Mouse (Mus musculus) MEL (cell line): ENCODE measurements around the gene Sppl3. TPM values are rescaled to one million over a fixed set of nuclear protein-coding genes. Genes with fewer than 3 reads are reported as not detected.
"Not testable (repeated sequence)": the region's sequence is repeated elsewhere in the genome, so short reads cannot be mapped to it uniquely, and the experiment has no call there.

Experiments used
- DNase-seq: peaks from one replicate; pipeline ENCODE4 v3.0.0; 2011; ENCODE audit warnings: low read depth, low spot score
- H3K27ac ChIP-seq: 2 replicates; pipeline ENCODE4 v1.5.1; 2012; ENCODE audit warnings: low read depth, mild to moderate bottlenecking, control low read depth, low read length, moderate library complexity; ENCODE audit not compliant: control insufficient read depth
- H3K27me3 ChIP-seq, 2 experiments: fragments of 150-350 bp in 1 of 2; sonication (generic) in 1 of 2; 2 replicates each; pipeline ENCODE4 v1.6.1; 2012; ENCODE audit warnings: low read length in 2 of 2, mild to moderate bottlenecking in 2 of 2, improper control_type of control experiment in 1 of 2, moderate library complexity in 1 of 2; ENCODE audit not compliant: insufficient read depth in 2 of 2, control insufficient read depth in 1 of 2
- H3K36me3 ChIP-seq, 2 experiments: 2 replicates each; pipeline ENCODE4 v1.6.1; 2012 to 2014; ENCODE audit warnings: low read length in 2 of 2, improper control_type of control experiment in 1 of 2, inconsistent platforms in 1 of 2, mild to moderate bottlenecking in 1 of 2; ENCODE audit not compliant: insufficient read depth in 2 of 2, control insufficient read depth in 1 of 2
- H3K4me1 ChIP-seq, 2 experiments: fragments of 150-350 bp in 1 of 2; sonication (generic) in 1 of 2; 2 replicates each; pipeline ENCODE4 v1.6.1; 2012; ENCODE audit warnings: low read length in 2 of 2, improper control_type of control experiment in 1 of 2, mild to moderate bottlenecking in 1 of 2; ENCODE audit not compliant: insufficient read depth in 2 of 2, control insufficient read depth in 1 of 2
- H3K4me3 ChIP-seq, 2 experiments: fragments of 150-350 bp in 1 of 2; sonication (generic) in 1 of 2; 2 replicates each; pipeline ENCODE4 v1.5.1; 2012; ENCODE audit warnings: low read depth in 2 of 2, low read length in 2 of 2, mild to moderate bottlenecking in 2 of 2, moderate library complexity in 2 of 2, control low read depth in 1 of 2, improper control_type of control experiment in 1 of 2; ENCODE audit not compliant: control insufficient read depth in 1 of 2, insufficient read depth in 1 of 2
- H3K79me2 ChIP-seq: 2 replicates; pipeline ENCODE4 v1.6.1; 2012; ENCODE audit warnings: mild to moderate bottlenecking, low read length, moderate library complexity; ENCODE audit not compliant: control insufficient read depth, poor library complexity, insufficient read depth
- H3K9ac ChIP-seq: 2 replicates; pipeline ENCODE4 v1.6.1; 2012; ENCODE audit warnings: low read depth, mild to moderate bottlenecking, control low read depth, low read length, moderate library complexity; ENCODE audit not compliant: control insufficient read depth, poor library complexity, severe bottlenecking
- H3K9me3 ChIP-seq: fragments of 150-350 bp; sonication (generic); replicated peaks from 2 replicates; pipeline ENCODE4 v1.6.1; 2012; ENCODE audit warnings: mild to moderate bottlenecking, low read length, improper control_type of control experiment, moderate library complexity; ENCODE audit not compliant: insufficient read depth
- BHLHE40 ChIP-seq: IDR thresholded peaks from 2 replicates; pipeline ENCODE4 v1.6.1; 2012; ENCODE audit warnings: low read depth, mild to moderate bottlenecking, inconsistent platforms, low read length, improper control_type of control experiment, borderline replicate concordance
- CTCF ChIP-seq, 3 experiments: IDR thresholded peaks in 2 of 3; conservative IDR thresholded peaks in 1 of 3; 2 replicates each; pipeline ENCODE4 v1.5.1; 2011 to 2012; ENCODE audit warnings: low read length in 3 of 3, low read depth in 2 of 3, mild to moderate bottlenecking in 2 of 3, improper control_type of control experiment in 1 of 3, inconsistent platforms in 1 of 3, mixed read lengths in 1 of 3, moderate library complexity in 1 of 3; ENCODE audit not compliant: control insufficient read depth in 1 of 3, insufficient read depth in 1 of 3, poor library complexity in 1 of 3, severe bottlenecking in 1 of 3
- E2F4 ChIP-seq: IDR thresholded peaks from 2 replicates; pipeline ENCODE4 v1.6.1; 2011; ENCODE audit warnings: low read depth, low read length, improper control_type of control experiment, borderline replicate concordance
- EP300 ChIP-seq, 2 experiments: IDR thresholded peaks; 2 replicates each; pipeline ENCODE4 v1.6.1; 2011; ENCODE audit warnings: improper control_type of control experiment in 2 of 2, low read length in 2 of 2, low read depth in 1 of 2, mild to moderate bottlenecking in 1 of 2
- ETS1 ChIP-seq: IDR thresholded peaks from 2 replicates; pipeline ENCODE4 v1.6.1; 2012; ENCODE audit warnings: low read depth, mild to moderate bottlenecking, inconsistent platforms, low read length, improper control_type of control experiment, moderate library complexity
- GATA1 ChIP-seq: IDR thresholded peaks from 2 replicates; pipeline ENCODE4 v1.6.1; 2011; ENCODE audit warnings: low read depth, low read length, improper control_type of control experiment
- HCFC1 ChIP-seq: IDR thresholded peaks from 2 replicates; pipeline ENCODE4 v1.6.1; 2012; ENCODE audit warnings: low read depth, mild to moderate bottlenecking, inconsistent platforms, low read length, improper control_type of control experiment, moderate library complexity
- JUND ChIP-seq: IDR thresholded peaks from 2 replicates; pipeline ENCODE4 v1.6.1; 2011; ENCODE audit warnings: low read depth, mild to moderate bottlenecking, improper control_type of control experiment, low read length
- MAX ChIP-seq: IDR thresholded peaks from 2 replicates; pipeline ENCODE4 v1.6.1; 2011; ENCODE audit warnings: low read length, improper control_type of control experiment
- MAZ ChIP-seq: IDR thresholded peaks from 2 replicates; pipeline ENCODE4 v1.6.1; 2012; ENCODE audit warnings: low read depth, mild to moderate bottlenecking, inconsistent platforms, low read length, improper control_type of control experiment
- MEF2A ChIP-seq: IDR thresholded peaks from 2 replicates; pipeline ENCODE4 v1.6.1; 2014; ENCODE audit warnings: low read depth, mild to moderate bottlenecking, inconsistent platforms, low read length, improper control_type of control experiment; ENCODE audit not compliant: poor library complexity, insufficient replicate concordance, severe bottlenecking; ENCODE audit errors: extremely low read depth
- MXI1 ChIP-seq: IDR thresholded peaks from 2 replicates; pipeline ENCODE4 v1.6.1; 2011; ENCODE audit warnings: mild to moderate bottlenecking, low read depth, low read length, improper control_type of control experiment
- POLR2A ChIP-seq, 2 experiments: IDR thresholded peaks; 2 replicates each; pipeline ENCODE4 v1.6.1; 2011 to 2012; ENCODE audit warnings: low read length in 2 of 2, mild to moderate bottlenecking in 2 of 2, control low read depth in 1 of 2, improper control_type of control experiment in 1 of 2, low read depth in 1 of 2, moderate library complexity in 1 of 2; ENCODE audit not compliant: control insufficient read depth in 1 of 2, insufficient read depth in 1 of 2, poor library complexity in 1 of 2
- RCOR1 ChIP-seq: IDR thresholded peaks from 2 replicates; pipeline ENCODE4 v1.6.1; 2012; ENCODE audit warnings: low read depth, mild to moderate bottlenecking, inconsistent platforms, low read length, improper control_type of control experiment
- SMC3 ChIP-seq: IDR thresholded peaks from 2 replicates; pipeline ENCODE4 v1.6.1; 2011; ENCODE audit warnings: low read depth, low read length, improper control_type of control experiment
- TAL1 ChIP-seq: IDR thresholded peaks from 2 replicates; pipeline ENCODE4 v1.6.1; 2012; ENCODE audit warnings: mild to moderate bottlenecking, inconsistent platforms, low read length, moderate library complexity, mixed read lengths
- TCF12 ChIP-seq: IDR thresholded peaks from 2 replicates; pipeline ENCODE4 v1.6.1; 2014; ENCODE audit warnings: low read depth, mild to moderate bottlenecking, inconsistent platforms, low read length, improper control_type of control experiment, moderate library complexity
- UBTF ChIP-seq: IDR thresholded peaks from 2 replicates; pipeline ENCODE4 v1.6.1; 2012; ENCODE audit warnings: low read depth, mild to moderate bottlenecking, inconsistent platforms, low read length, improper control_type of control experiment, moderate library complexity, borderline replicate concordance; ENCODE audit not compliant: insufficient read depth
- USF1 ChIP-seq: IDR thresholded peaks from 2 replicates; pipeline ENCODE4 v1.6.1; 2014; ENCODE audit warnings: low read depth, mild to moderate bottlenecking, inconsistent platforms, low read length, improper control_type of control experiment, moderate library complexity
- polyA plus RNA-seq, 2 experiments: library from polyadenylated mRNA; stranded (reverse) in 1 of 2; unstranded in 1 of 2; fragments of >175 nt in 1 of 2; fragments of >200 nt in 1 of 2; gene quantifications; 2 replicates each; pipeline versions ENCODE4 v1.2.1 to v1.2.4; 2012; ENCODE audit warnings: low replicate concordance in 2 of 2, low read depth in 1 of 2; ENCODE audit not compliant: insufficient read length in 2 of 2, insufficient read depth in 1 of 2, missing spikeins in 1 of 2
- total RNA-seq: library from RNA; depleted of rRNA; stranded (reverse); fragments of 300-350 nt; gene quantifications from 2 replicates; pipeline ENCODE4 v1.2.3, GENCODE M21; 2012

Gene Sppl3
- total and polyA plus RNA-seq, 3 experiments: 25.8 to 50.9 TPM; not detected in 1

DNA sequence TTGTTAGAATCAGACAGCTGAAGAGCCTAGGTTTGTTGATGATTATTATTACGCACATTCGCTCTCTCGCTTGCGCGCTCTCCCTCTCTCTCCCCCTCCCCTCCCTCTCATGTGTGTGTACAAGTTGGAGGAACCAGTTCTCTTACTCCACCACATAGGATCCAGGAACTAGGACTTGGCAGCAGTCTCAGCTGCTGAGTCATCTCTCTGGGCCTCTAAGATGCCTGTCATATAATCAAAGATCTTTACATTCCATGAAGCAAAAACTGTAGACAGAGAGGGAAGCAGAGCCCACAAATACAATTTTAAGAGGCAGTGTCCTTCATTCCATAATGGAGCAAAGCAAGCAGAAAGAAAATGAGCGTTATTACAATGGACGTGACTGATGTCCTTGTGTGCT, 61.2 kb downstream of the Sppl3 start (continued):
- no peak; a peak in 1 of 4 replicates for TF ChIP-seq POLR2A (IDR thresholded peaks at IDR 0.05; ENCODE audit: control insufficient read depth in 1 of 2, insufficient read depth in 1 of 2, low read depth in 1 of 2, low read length in 2 of 2, poor library complexity in 1 of 2)
- TF ChIP-seq EP300 (IDR thresholded peaks at IDR 0.05; ENCODE audit: low read depth in 1 of 2, low read length in 2 of 2): peak; percentile 88 to 93

- not testable (repeated sequence) for DNase-seq, H3K9me3 ChIP-seq, H3K9ac ChIP-seq, H3K27me3 ChIP-seq, H3K4me3 ChIP-seq
- peaks cover 14% of the 10 kb centered on the region for H3K79me2 ChIP-seq
- 0 out of 2 replicates have a peak, but pooled peaks have one; percentile 11 for TF ChIP-seq GATA1
- peak; percentile 75 for TF ChIP-seq TAL1
- TF ChIP-seq EP300 (IDR thresholded peaks at IDR 0.05; ENCODE audit: low read depth in 1 of 2, low read length in 2 of 2): peak; percentile 38 to 39; a peak in 1 of 4 replicates
- peak; percentile 49; the same call in 1 of the 2 replicates for TF ChIP-seq TCF12
- H3K4me1 ChIP-seq: peaks cover 29 to 63% of the 10 kb centered on the region in 2 experiments
- peaks cover 0 to 65% of the 10 kb centered on the region in 2 experiments; a peak in 3 of 4 replicates for H3K36me3 ChIP-seq
- peak overlapping the region; percentile 97 for H3K27ac ChIP-seq
Measured at GRCm38 (mm10) chr5:115073306-115073705, 62.4 kb downstream of the Sppl3 start.

DNA sequence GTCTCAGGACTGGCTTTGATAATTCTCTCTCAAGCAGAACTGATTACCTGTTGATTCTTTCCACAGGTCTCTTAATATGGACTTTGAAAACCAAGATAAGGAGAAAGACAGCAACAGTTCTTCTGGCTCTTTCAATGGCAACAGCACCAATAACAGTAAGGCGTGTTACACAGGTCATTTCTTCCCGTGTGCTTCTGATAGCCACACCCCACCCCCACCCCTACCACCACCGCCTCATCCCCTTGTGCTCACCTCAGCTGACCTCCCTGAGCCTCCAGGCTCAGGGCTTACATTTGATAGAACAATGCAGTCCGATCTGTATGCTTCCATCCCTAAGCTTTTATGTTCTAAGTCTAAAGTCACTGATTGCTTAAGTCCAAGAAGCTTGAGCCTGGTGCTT, 63.8 kb downstream of the Sppl3 start:
- Histone ChIP-seq H3K9ac (no peak overlapping the region), H3K4me3 (no peak overlapping the region), H3K4me1 (peaks cover 23 to 51% of the 10 kb centered on the region in 2 experiments), H3K27ac (peak overlapping the region; percentile 83; the same call in 1 of the 2 replicates), H3K27me3 (no peaks in the 10 kb centered on the region), H3K36me3 (peaks cover 0 to 54% of the 10 kb centered on the region in 2 experiments; a peak in 3 of 4 replicates), H3K79me2 (peaks cover 9% of the 10 kb centered on the region), H3K9me3 (no peaks in the 10 kb centered on the region)
- TF ChIP-seq GATA1 (peak; percentile 21; the same call in 1 of the 2 replicates), SMC3 (no peak)
- no peak for DNase-seq

DNA sequence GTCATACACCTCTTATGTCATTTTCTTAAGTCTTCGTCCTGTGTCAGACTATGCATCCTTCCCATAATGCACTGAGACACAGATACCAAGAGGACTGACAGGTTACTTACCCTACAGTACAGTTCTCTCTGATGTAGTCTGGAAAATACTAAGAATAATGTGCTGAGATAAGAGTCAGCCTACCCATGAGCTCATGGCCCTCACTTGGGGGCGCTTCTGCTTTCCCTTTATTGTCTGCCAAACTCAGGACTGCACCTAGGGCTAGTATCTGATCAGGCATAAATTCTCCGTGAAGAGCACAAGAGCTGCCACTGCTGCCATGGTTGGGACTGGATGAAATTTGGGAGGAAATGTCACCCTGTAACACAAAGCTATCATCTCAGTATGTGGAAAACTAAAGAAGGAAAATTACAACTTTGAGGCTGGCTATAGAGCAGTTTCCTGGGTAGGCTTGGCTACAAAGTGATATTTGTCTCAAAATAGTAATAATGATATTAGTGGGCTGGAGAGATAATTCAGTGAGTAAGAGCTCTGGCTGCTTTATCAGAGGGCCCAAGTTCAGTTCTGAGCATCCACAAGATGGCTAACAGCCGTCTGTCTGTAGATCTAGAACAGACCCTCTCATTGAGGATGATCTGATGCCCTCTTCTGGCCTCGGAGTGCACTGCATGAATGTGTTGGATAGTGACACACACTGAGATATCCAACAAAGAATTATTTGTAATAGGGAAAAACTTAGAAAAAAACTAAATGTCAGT, 65.4 kb downstream of the Sppl3 start:
- Histone ChIP-seq H3K27ac (peak overlapping the region; percentile 83), H3K27me3 (no peaks in the 10 kb centered on the region), H3K4me3 (no peak overlapping the region), H3K9me3 (no peaks in the 10 kb centered on the region), H3K36me3 (peaks cover 0 to 43% of the 10 kb centered on the region in 2 experiments; a peak in 3 of 4 replicates), H3K79me2 (peaks cover 8% of the 10 kb centered on the region), H3K9ac (peak overlapping the region; percentile 8; the same call in 1 of the 2 replicates), H3K4me1 (peaks cover 16 to 41% of the 10 kb centered on the region in 2 experiments)
- DNase-seq: peak; percentile 90
- TF ChIP-seq USF1: no peak
- TF ChIP-seq HCFC1: no peak
- peak; percentile 75 for TF ChIP-seq ETS1
- no peak for TF ChIP-seq E2F4
- TF ChIP-seq SMC3: peak; percentile 93
- TF ChIP-seq MAX: no peak
- peak; percentile 50; the same call in 1 of the 2 replicates for TF ChIP-seq MAZ
- peak; percentile 72 for TF ChIP-seq GATA1
- no peak for TF ChIP-seq BHLHE40
- peak; percentile 56; the same call in 1 of the 2 replicates for TF ChIP-seq RCOR1
- no peak for TF ChIP-seq POLR2A (IDR thresholded peaks at IDR 0.05; ENCODE audit: control insufficient read depth in 1 of 2, insufficient read depth in 1 of 2, low read depth in 1 of 2, low read length in 2 of 2, poor library complexity in 1 of 2)
- no peak for TF ChIP-seq UBTF
- TF ChIP-seq MEF2A: no peak; the same call in 1 of the 2 replicates
- peak; percentile 18; the same call in 1 of the 2 replicates for TF ChIP-seq TAL1
- no peak for TF ChIP-seq JUND
- TF ChIP-seq CTCF (IDR thresholded peaks at IDR 0.05 in 2 of 3, conservative IDR thresholded peaks at IDR 0.05 in 1 of 3; ENCODE audit: control insufficient read depth in 1 of 3, insufficient read depth in 1 of 3, low read depth in 2 of 3, low read length in 3 of 3, poor library complexity in 1 of 3, severe bottlenecking in 1 of 3): peak; percentile 72 to 89 (median 79)
- TF ChIP-seq MXI1: peak; percentile 11; the same call in 1 of the 2 replicates
